Mouse (Mus musculus): ENCODE measurements at regions not wholly inside any gene's neighbourhood (a gene's known extent, or its start where the extent isn't known, plus 50 kb on each side); places are given as distances from the start of the nearest gene placed in this dataset.

- Histone ChIP-seq H3K27ac (ENCODE audit: low read length) (no peak overlapping the region), H3K9ac (replicated peaks; ENCODE audit: low read depth, low read length) (no peak overlapping the region), H3K36me3 (ENCODE audit: control insufficient read depth, insufficient read depth, low read length) (no peaks in the 10 kb centered on the region), H3K9me3 (ENCODE audit: control insufficient read depth, low read depth, low read length) (no peaks in the 10 kb centered on the region), H3K4me1 (ENCODE audit: control insufficient read depth, insufficient read depth, low read length) (no peaks in the 10 kb centered on the region), H3K27me3 (ENCODE audit: control insufficient read depth, insufficient read depth, low read length) (no peaks in the 10 kb centered on the region), H3K4me3 (ENCODE audit: low read depth, low read length) (no peak overlapping the region), H3K4me2 (replicated peaks; ENCODE audit: low read depth, low read length) (no peak overlapping the region)
- WGBS = 63% methylated on average over 2 of the region's 2 CpGs
- ATAC-seq (ENCODE audit: insufficient number of reproducible peaks, insufficient read depth, low FRiP score, low read depth) = no peak
These were observed 67.1 kb upstream of the Nxpe4 start for GRCm38 (mm10) chr9:48094756-48095155.

DNA sequence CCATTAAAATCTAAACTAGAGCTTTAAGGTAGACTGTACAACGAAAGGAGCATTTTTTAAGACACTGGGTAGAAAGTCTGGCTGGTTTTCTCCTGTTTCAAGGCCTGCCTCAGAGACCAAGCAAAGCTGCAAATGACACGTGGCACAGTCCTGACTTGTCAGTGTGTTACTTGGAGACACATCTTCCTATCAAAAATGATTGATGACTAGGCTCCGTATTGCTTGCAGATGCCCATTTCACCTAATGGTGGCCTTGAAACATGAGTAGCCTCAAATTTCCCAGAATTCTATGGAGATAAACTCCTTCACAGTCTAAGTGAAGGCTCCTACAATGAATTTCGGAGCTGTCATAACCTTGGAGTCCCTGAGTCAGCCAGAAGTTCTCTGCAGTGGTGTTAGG is 62.0 kb upstream of the Nxpe4 start:
- no peaks in the 10 kb centered on the region for H3K27me3 ChIP-seq (ENCODE audit: control insufficient read depth, insufficient read depth, low read length)
- H3K4me1 ChIP-seq (ENCODE audit: control insufficient read depth, insufficient read depth, low read length) = no peaks in the 10 kb centered on the region
- WGBS = 40% methylated on average over 4 of the region's 4 CpGs
- no peak overlapping the region for H3K4me3 ChIP-seq (ENCODE audit: low read depth, low read length)
- ATAC-seq (ENCODE audit: insufficient number of reproducible peaks, insufficient read depth, low FRiP score, low read depth) = no peak
- H3K9me3 ChIP-seq (ENCODE audit: control insufficient read depth, low read depth, low read length) = no peaks in the 10 kb centered on the region
- H3K9ac ChIP-seq (replicated peaks; ENCODE audit: low read depth, low read length) = no peak overlapping the region
- H3K4me2 ChIP-seq (replicated peaks; ENCODE audit: low read depth, low read length) = no peak overlapping the region
- H3K27ac ChIP-seq (ENCODE audit: low read length) = no peak overlapping the region
- H3K36me3 ChIP-seq (ENCODE audit: control insufficient read depth, insufficient read depth, low read length) = no peaks in the 10 kb centered on the region

- H3K4me1 ChIP-seq (ENCODE audit: control insufficient read depth, insufficient read depth, low read length) = no peaks in the 10 kb centered on the region
- H3K27ac ChIP-seq (ENCODE audit: low read length) = no peak overlapping the region
- H3K27me3 ChIP-seq (ENCODE audit: control insufficient read depth, insufficient read depth, low read length) = no peaks in the 10 kb centered on the region
- H3K9ac ChIP-seq (replicated peaks; ENCODE audit: low read depth, low read length) = no peak overlapping the region
- no peaks in the 10 kb centered on the region for H3K9me3 ChIP-seq (ENCODE audit: control insufficient read depth, low read depth, low read length)
- ATAC-seq (ENCODE audit: insufficient number of reproducible peaks, insufficient read depth, low FRiP score, low read depth) = peak; percentile 69; the same call in 1 of the 2 replicates
- WGBS = 17% methylated on average over 2 of the region's 2 CpGs
- H3K4me2 ChIP-seq (replicated peaks; ENCODE audit: low read depth, low read length) = no peak overlapping the region
- H3K4me3 ChIP-seq (ENCODE audit: low read depth, low read length) = no peak overlapping the region
- H3K36me3 ChIP-seq (ENCODE audit: control insufficient read depth, insufficient read depth, low read length) = no peaks in the 10 kb centered on the region
These were observed 55.2 kb upstream of the Nxpe4 start for GRCm38 (mm10) chr9:48106441-48107167.

GRCm38 (mm10) chr9:48108994-48109619 is 52.7 kb upstream of the Nxpe4 start:
- H3K9ac ChIP-seq (replicated peaks; ENCODE audit: low read depth, low read length) = no peak overlapping the region
- H3K9me3 ChIP-seq (ENCODE audit: control insufficient read depth, low read depth, low read length) = no peaks in the 10 kb centered on the region
- H3K36me3 ChIP-seq (ENCODE audit: control insufficient read depth, insufficient read depth, low read length) = no peaks in the 10 kb centered on the region
- no peak overlapping the region for H3K4me3 ChIP-seq (ENCODE audit: low read depth, low read length)
- ATAC-seq (ENCODE audit: insufficient number of reproducible peaks, insufficient read depth, low FRiP score, low read depth) = no peak
- 58% methylated on average over 7 of the region's 7 CpGs for WGBS
- no peaks in the 10 kb centered on the region for H3K4me1 ChIP-seq (ENCODE audit: control insufficient read depth, insufficient read depth, low read length)
- no peaks in the 10 kb centered on the region for H3K27me3 ChIP-seq (ENCODE audit: control insufficient read depth, insufficient read depth, low read length)
- H3K27ac ChIP-seq (ENCODE audit: low read length) = no peak overlapping the region
- no peak overlapping the region for H3K4me2 ChIP-seq (replicated peaks; ENCODE audit: low read depth, low read length)

DNA sequence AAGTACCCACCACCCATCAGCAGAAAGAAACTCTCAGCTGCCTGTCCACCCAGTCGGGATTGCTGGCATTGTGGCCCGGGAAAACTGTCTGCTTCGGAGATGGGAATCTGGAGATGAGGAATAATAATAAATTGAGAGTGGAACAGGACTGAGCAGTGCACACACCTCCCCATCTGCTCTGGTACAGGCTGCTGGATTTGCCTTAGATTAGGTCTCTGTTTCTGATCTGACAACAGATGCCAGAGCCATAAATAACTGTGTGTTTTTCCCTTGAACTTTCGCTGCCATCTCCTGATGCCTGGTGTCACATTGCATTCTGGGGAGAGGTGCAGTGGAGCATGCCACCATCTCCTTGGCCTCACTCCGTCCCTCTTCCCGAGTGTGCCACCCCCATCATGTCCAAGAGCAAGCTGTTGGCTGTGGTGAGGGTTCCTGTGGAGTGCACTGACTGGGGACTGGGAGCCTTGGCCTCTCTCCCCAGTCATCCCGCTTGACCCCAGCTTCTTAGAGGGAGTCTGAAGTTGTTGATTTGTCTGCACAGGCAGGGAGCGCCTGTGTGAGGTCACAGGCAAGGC is 50.4 kb upstream of the Nxpe4 start:
- 50% methylated on average over 8 of the region's 8 CpGs for WGBS
- Histone ChIP-seq H3K36me3 (ENCODE audit: control insufficient read depth, insufficient read depth, low read length) (no peaks in the 10 kb centered on the region), H3K27me3 (ENCODE audit: control insufficient read depth, insufficient read depth, low read length) (no peaks in the 10 kb centered on the region), H3K4me2 (replicated peaks; ENCODE audit: low read depth, low read length) (no peak overlapping the region), H3K9ac (replicated peaks; ENCODE audit: low read depth, low read length) (no peak overlapping the region), H3K9me3 (ENCODE audit: control insufficient read depth, low read depth, low read length) (no peaks in the 10 kb centered on the region), H3K4me3 (ENCODE audit: low read depth, low read length) (no peak overlapping the region), H3K27ac (ENCODE audit: low read length) (no peak overlapping the region), H3K4me1 (ENCODE audit: control insufficient read depth, insufficient read depth, low read length) (no peaks in the 10 kb centered on the region)
- ATAC-seq (ENCODE audit: insufficient number of reproducible peaks, insufficient read depth, low FRiP score, low read depth) = no peak

Measured in stomach, embryonic 14.5 days (tissue).